In the genomic region with DNA sequence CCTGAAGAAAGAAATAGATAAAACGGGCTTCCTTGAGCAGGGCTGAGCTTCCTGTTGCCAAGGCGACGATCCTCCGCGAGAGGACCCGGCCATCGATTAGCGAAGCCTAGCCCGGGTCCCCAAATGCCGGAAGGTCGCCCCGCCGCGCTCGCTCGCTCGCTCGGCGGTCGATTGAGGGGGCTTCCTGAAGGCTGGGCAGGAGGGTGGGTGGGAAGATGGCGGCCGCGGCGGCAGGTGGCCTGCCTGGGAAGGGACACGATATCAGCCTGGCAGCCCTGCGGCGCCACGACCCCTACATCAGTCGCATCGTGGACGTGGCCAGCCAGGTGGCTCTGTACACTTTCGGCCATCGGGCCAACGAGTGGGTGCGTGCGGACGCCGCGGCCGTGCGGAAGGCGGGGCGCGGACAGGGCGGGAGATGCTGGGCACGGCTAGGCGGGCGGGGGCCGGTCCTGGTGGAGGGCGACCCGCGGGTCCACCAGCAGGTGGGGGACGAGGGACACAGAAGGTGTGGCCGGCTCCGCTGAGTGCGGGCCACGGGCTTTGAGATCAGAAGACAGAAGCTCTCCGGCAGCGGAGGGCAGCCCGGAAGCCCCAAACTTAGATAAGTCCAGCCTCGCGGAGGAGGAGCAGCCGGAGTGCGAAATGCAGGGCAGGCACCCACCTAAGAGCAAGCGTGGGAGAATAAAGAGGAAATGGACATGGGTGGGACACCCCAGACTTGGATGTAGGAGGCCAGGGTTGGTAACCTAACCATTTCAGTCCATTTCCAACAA, we compare ENCODE assay signal across 8 mouse cellular contexts. TPM values are rescaled to one million over a fixed set of nuclear protein-coding genes. Genes with fewer than 3 reads are reported as not detected.
DNase-seq lines count a peak whose midpoint lies in the region; ATAC-seq and TF ChIP-seq lines count a peak whose summit lies in the region.

A gene (plus strand): TSS at position 176 of the 776 bp plus-strand sequence.

- H3K4me1 ChIP-seq in ES-Bruce4 (ENCODE audit: control insufficient read depth, insufficient read depth, low read length) = no peaks in the 10 kb centered on the region
- peaks cover 13% of the 10 kb centered on the region; the same call in 1 of the 2 replicates for H3K4me1 ChIP-seq in forebrain, embryonic 14.5 days (ENCODE audit: control insufficient read depth, insufficient read depth, low read length)
- peaks cover 27% of the 10 kb centered on the region for H3K4me1 ChIP-seq in neural tube, embryonic 15.5 days

- intact Hi-C loops in heart, postnatal 14 days (cut with DNase I) = no loop called here

- peak; percentile 17 for TF ChIP-seq CTCF in ES-Bruce4 (IDR thresholded peaks at IDR 0.05; ENCODE audit: low read depth, low read length)

- no peaks in the 10 kb centered on the region for H3K36me3 ChIP-seq in ES-Bruce4 (ENCODE audit: control insufficient read depth, insufficient read depth, low read length, poor library complexity, severe bottlenecking)
- no peaks in the 10 kb centered on the region for H3K36me3 ChIP-seq in forebrain, embryonic 14.5 days (ENCODE audit: control insufficient read depth, insufficient read depth, low read length)
- no peaks in the 10 kb centered on the region for H3K36me3 ChIP-seq in neural tube, embryonic 15.5 days

- 0 out of 2 replicates have a peak, but pooled peaks have one; percentile 2 for TF ChIP-seq EP300 in ES-Bruce4 (IDR thresholded peaks at IDR 0.05; ENCODE audit: insufficient read depth, low read depth, low read length)

- peak within 1 kb of the TSS; percentile 87 for H3K4me3 ChIP-seq in ES-Bruce4 (ENCODE audit: low read depth, low read length)
- peak within 1 kb of the TSS; percentile 84 for H3K4me3 ChIP-seq in forebrain, embryonic 14.5 days (ENCODE audit: low read depth, low read length)
- peak within 1 kb of the TSS; percentile 93 for H3K4me3 ChIP-seq in neural tube, embryonic 15.5 days (replicated peaks)

- peak; percentile 97 for DNase-seq in forebrain, embryonic 14.5 days (ENCODE audit: low spot score)
- DNase-seq in heart, postnatal 14 days = peak; percentile 87 to 89
- DNase-seq in layer of hippocampus, adult 11-12 months (ENCODE audit: low spot score) = peak; percentile 87
- DNase-seq in lung, adult 18-20 months = peak; percentile 86 to 89
- peak; percentile 90 for DNase-seq in testis, postnatal 14 days (ENCODE audit: low spot score)

- no peaks in the 10 kb centered on the region for H3K9me3 ChIP-seq in ES-Bruce4 (replicated peaks; ENCODE audit: control insufficient read depth, insufficient read depth, low read length, poor library complexity, severe bottlenecking)
- H3K9me3 ChIP-seq in forebrain, embryonic 14.5 days (replicated peaks; ENCODE audit: control insufficient read depth, low read length) = no peaks in the 10 kb centered on the region
- no peaks in the 10 kb centered on the region for H3K9me3 ChIP-seq in neural tube, embryonic 15.5 days (replicated peaks)

- H3K27ac ChIP-seq in ES-Bruce4 (ENCODE audit: insufficient read depth, low read length) = no peak within 1 kb of the TSS
- H3K27ac ChIP-seq in forebrain, embryonic 14.5 days (ENCODE audit: low read depth, low read length) = peak within 1 kb of the TSS; percentile 88
- H3K27ac ChIP-seq in neural tube, embryonic 15.5 days (replicated peaks) = peak within 1 kb of the TSS; percentile 96

- peak within 1 kb of the TSS; percentile 70 for H3K4me2 ChIP-seq in forebrain, embryonic 14.5 days (ENCODE audit: low read length)
- peak within 1 kb of the TSS; percentile 70 for H3K4me2 ChIP-seq in neural tube, embryonic 15.5 days

- H3K27me3 ChIP-seq in ES-Bruce4 (ENCODE audit: control insufficient read depth, insufficient read depth, low read length, poor library complexity, severe bottlenecking) = no peaks in the 10 kb centered on the region
- no peaks in the 10 kb centered on the region for H3K27me3 ChIP-seq in forebrain, embryonic 14.5 days (replicated peaks; ENCODE audit: control insufficient read depth, insufficient read depth, low read length)
- H3K27me3 ChIP-seq in neural tube, embryonic 15.5 days (replicated peaks) = no peaks in the 10 kb centered on the region

- peak; percentile 94 for ATAC-seq in cerebellum, adult (ENCODE audit: insufficient number of reproducible peaks, low FRiP score, low TSS enrichment)
- peak; percentile 95 for ATAC-seq in forebrain, embryonic 14.5 days
- ATAC-seq in neural tube, embryonic 15.5 days (ENCODE audit: low FRiP score) = peak; percentile 95

- under 1% methylated on average over 64 of the region's 65 CpGs for WGBS in forebrain, embryonic 14.5 days
- under 1% methylated on average over 65 of the region's 65 CpGs for WGBS in neural tube, embryonic 15.5 days

- peak within 1 kb of the TSS; percentile 82 for H3K9ac ChIP-seq in ES-Bruce4 (ENCODE audit: low read depth, poor library complexity, severe bottlenecking)
- peak within 1 kb of the TSS; percentile 93 for H3K9ac ChIP-seq in forebrain, embryonic 14.5 days (ENCODE audit: low read length)
- peak within 1 kb of the TSS; percentile 83 for H3K9ac ChIP-seq in neural tube, embryonic 15.5 days (replicated peaks)

- TF ChIP-seq POLR2A in ES-Bruce4 (IDR thresholded peaks at IDR 0.05; ENCODE audit: insufficient read depth, low read length) = peak; percentile 54

RNA-seq across cellular contexts. Expression of the gene that starts here (rescaled TPM):
- polyA plus RNA-seq in ES-Bruce4 (2011; ENCODE audit: insufficient read depth, insufficient read length, low read depth, missing spikeins) = 11.0 and 11.7 TPM in 2 replicates
- polyA plus RNA-seq in forebrain, embryonic 14.5 days (2014; fragmentation: Nextera tagmentation; extraction: Ambion mirVana) = 12.7 and 14.1 TPM in 2 replicates
- total RNA-seq in heart, postnatal 14 days (2021) = 1 to 10 TPM; 4.0 to 4.4 TPM
- polyA plus RNA-seq in neural tube, embryonic 15.5 days (2015; fragmentation: Nextera tagmentation; extraction: Ambion mirVana) = 11.0 and 11.3 TPM in 2 replicates
